Mouse (Mus musculus): Measurements from ENCODE around the gene Mrps36.

- TF ChIP-seq GATA1 (IDR thresholded peaks at IDR 0.05; ENCODE audit: borderline replicate concordance, low read length) (no peak), FLI1 (IDR thresholded peaks at IDR 0.05; ENCODE audit: low read length) (no peak)
Measured at GRCm38 (mm10) chr13:100776056-100776419, 31.6 kb upstream of the Mrps36 start.
